Mouse (Mus musculus) liver, embryonic 11.5 days (tissue): ENCODE data around the gene Inha. TPM values are rescaled to one million over a fixed set of nuclear protein-coding genes. Genes with fewer than 3 reads are reported as not detected.

Experiments
- ATAC-seq: fragments of 200-750 bp; cut with Nextera tagmentation; replicated peaks from 2 replicates; pipeline ENCODE4 v1.8.0; 2017; ENCODE audit warnings: moderate number of reproducible peaks, mild to moderate bottlenecking, moderate TSS enrichment, moderate library complexity; ENCODE audit not compliant: low FRiP score
- DNase-seq: peaks from one replicate; pipeline ENCODE4 v3.0.0-alpha.2; 2017; ENCODE audit warnings: low spot score
- H3K27ac ChIP-seq: fragments of 300-500 bp; sonication (generic); 2 replicates; pipeline ENCODE4 v1.5.1; 2014; ENCODE audit warnings: mild to moderate bottlenecking, low read depth, low read length, control low read depth
- H3K27me3 ChIP-seq: fragments of 300-500 bp; sonication (generic); replicated peaks from 2 replicates; pipeline ENCODE4 v1.6.1; 2014; ENCODE audit warnings: low read length, mixed read lengths; ENCODE audit not compliant: control insufficient read depth, insufficient read depth
- H3K36me3 ChIP-seq: fragments of 300-500 bp; sonication (generic); 2 replicates; pipeline ENCODE4 v1.6.1; 2014; ENCODE audit warnings: mild to moderate bottlenecking, low read length, moderate library complexity, mixed read lengths; ENCODE audit not compliant: control insufficient read depth, insufficient read depth
- H3K4me1 ChIP-seq: fragments of 300-500 bp; sonication (generic); replicated peaks from 2 replicates; pipeline ENCODE4 v1.6.1; 2014; ENCODE audit warnings: low read length, mixed read lengths; ENCODE audit not compliant: control insufficient read depth, insufficient read depth
- H3K4me2 ChIP-seq: fragments of 300-500 bp; sonication (generic); 2 replicates; pipeline ENCODE4 v1.6.1; 2014; ENCODE audit warnings: mild to moderate bottlenecking, control low read depth, moderate library complexity
- H3K4me3 ChIP-seq: fragments of 300-500 bp; sonication (generic); 2 replicates; pipeline ENCODE4 v1.5.1; 2014; ENCODE audit warnings: low read depth, low read length, control low read depth
- H3K9ac ChIP-seq: fragments of 300-500 bp; sonication (generic); 2 replicates; pipeline ENCODE4 v1.6.1; 2014; ENCODE audit warnings: low read depth, low read length, control low read depth
- H3K9me3 ChIP-seq: fragments of 300-500 bp; sonication (generic); 2 replicates; pipeline ENCODE4 v1.6.1; 2016; ENCODE audit warnings: low read length, inconsistent platforms, mixed read lengths; ENCODE audit not compliant: control insufficient read depth
- WGBS: fragments of 180-500 bp; shearing (Covaris S2); extraction: QIAGEN DNeasy Blood & Tissue Kit; methylation state at CpG from one replicate; pipeline ENCODE4 v1.1.7; 2014; 5-methylcytosine and 5-hydroxymethylcytosine counted together
- polyA plus RNA-seq: library from polyadenylated mRNA; unstranded; fragments of >200 nt; fragmentation: Nextera tagmentation; extraction: Ambion mirVana; gene quantifications from 2 replicates; pipeline ENCODE4 v1.2.1, GENCODE M21; 2014

Inha gene
- polyA plus RNA-seq = 0.84 and 1.4 TPM in 2 replicates

GRCm38 (mm10) chr1:75507006-75507405 lies at the start of gene Inha:
Inha (plus strand) TSS chr1:75507077.
- Histone ChIP-seq H3K36me3 (no peaks in the 10 kb centered on the region), H3K4me1 (peaks cover 29% of the 10 kb centered on the region), H3K27me3 (peaks cover 55% of the 10 kb centered on the region), H3K27ac (peak within 1 kb of the TSS; percentile 92), H3K4me3 (peak within 1 kb of the TSS; percentile 69), H3K9me3 (no peaks in the 10 kb centered on the region), H3K4me2 (peak within 1 kb of the TSS; percentile 68), H3K9ac (peak within 1 kb of the TSS; percentile 80)
- ATAC-seq = no peak
- DNase-seq = no peak
- 45% methylated on average over 10 of the region's 10 CpGs for WGBS

GRCm38 (mm10) chr1:75457710-75458024 lies 49.2 kb upstream of the Inha start:
- Histone ChIP-seq H3K4me1 (peaks cover 30% of the 10 kb centered on the region), H3K4me3 (peak overlapping the region; percentile 38; the same call in 1 of the 2 replicates), H3K36me3 (no peaks in the 10 kb centered on the region), H3K4me2 (peak overlapping the region; percentile 68), H3K27ac (peak overlapping the region; percentile 64; the same call in 1 of the 2 replicates), H3K9ac (peak overlapping the region; percentile 34; the same call in 1 of the 2 replicates), H3K27me3 (peaks cover 69% of the 10 kb centered on the region), H3K9me3 (no peaks in the 10 kb centered on the region)
- 7% methylated on average over 7 of the region's 10 CpGs for WGBS
- ATAC-seq (no peak), DNase-seq (no peak)

GRCm38 (mm10) chr1:75458025-75458788 lies 48.7 kb upstream of the Inha start:
- H3K4me1 ChIP-seq = peaks cover 34% of the 10 kb centered on the region
- WGBS = 4% methylated on average over 42 of the region's 42 CpGs
- peak overlapping the region; percentile 64 for H3K27ac ChIP-seq
- no peaks in the 10 kb centered on the region for H3K36me3 ChIP-seq
- H3K9ac ChIP-seq = peak overlapping the region; percentile 37
- DNase-seq = peak; percentile 67
- H3K27me3 ChIP-seq = peaks cover 63% of the 10 kb centered on the region
- peak overlapping the region; percentile 68 for H3K4me2 ChIP-seq
- H3K9me3 ChIP-seq = no peaks in the 10 kb centered on the region
- peak overlapping the region; percentile 38 for H3K4me3 ChIP-seq
- ATAC-seq = peak; percentile 35

GRCm38 (mm10) chr1:75458789-75459684 lies 47.8 kb upstream of the Inha start:
- ATAC-seq (no peak), DNase-seq (no peak)
- H3K9me3 ChIP-seq = no peaks in the 10 kb centered on the region
- peak overlapping the region; percentile 68 for H3K4me2 ChIP-seq
- peak overlapping the region; percentile 38 for H3K4me3 ChIP-seq
- H3K27me3 ChIP-seq = peaks cover 55% of the 10 kb centered on the region
- H3K36me3 ChIP-seq = no peaks in the 10 kb centered on the region
- peak overlapping the region; percentile 37; the same call in 1 of the 2 replicates for H3K9ac ChIP-seq
- H3K27ac ChIP-seq = peak overlapping the region; percentile 64
- peaks cover 42% of the 10 kb centered on the region for H3K4me1 ChIP-seq
- 18% methylated on average over 23 of the region's 23 CpGs for WGBS

- ATAC-seq (no peak), DNase-seq (no peak)
- H3K27ac ChIP-seq = no peak overlapping the region
- no peak overlapping the region for H3K4me2 ChIP-seq
- peaks cover 52% of the 10 kb centered on the region for H3K27me3 ChIP-seq
- WGBS = 55% methylated on average over 7 of the region's 7 CpGs
- H3K9ac ChIP-seq = no peak overlapping the region
- H3K4me3 ChIP-seq = no peak overlapping the region
- H3K9me3 ChIP-seq = no peaks in the 10 kb centered on the region
- H3K4me1 ChIP-seq = peaks cover 52% of the 10 kb centered on the region
- no peaks in the 10 kb centered on the region for H3K36me3 ChIP-seq
Observed at GRCm38 (mm10) chr1:75460297-75460696, 46.6 kb upstream of the Inha start.

- peaks cover 43% of the 10 kb centered on the region for H3K4me1 ChIP-seq
- H3K4me3 ChIP-seq = no peak overlapping the region
- peaks cover 44% of the 10 kb centered on the region for H3K27me3 ChIP-seq
- H3K9me3 ChIP-seq = no peaks in the 10 kb centered on the region
- H3K4me2 ChIP-seq = peak overlapping the region; percentile 7; the same call in 1 of the 2 replicates
- no peak overlapping the region for H3K9ac ChIP-seq
- H3K36me3 ChIP-seq = no peaks in the 10 kb centered on the region
- no peak for DNase-seq
- H3K27ac ChIP-seq = peak overlapping the region; percentile 68
- peak; percentile 83 for ATAC-seq
- 21% methylated on average over 1 of the region's 1 CpGs for WGBS
Observed at GRCm38 (mm10) chr1:75462636-75463035, 44.2 kb upstream of the Inha start.

GRCm38 (mm10) chr1:75463652-75464204 lies 43.1 kb upstream of the Inha start:
- H3K4me1 ChIP-seq = peaks cover 33% of the 10 kb centered on the region
- H3K27me3 ChIP-seq = peaks cover 39% of the 10 kb centered on the region
- no peaks in the 10 kb centered on the region for H3K36me3 ChIP-seq
- ATAC-seq (peak; percentile 89), DNase-seq (no peak)
- 48% methylated on average over 5 of the region's 5 CpGs for WGBS
- no peak overlapping the region for H3K9ac ChIP-seq
- no peak overlapping the region for H3K4me3 ChIP-seq
- H3K27ac ChIP-seq = peak overlapping the region; percentile 68
- H3K9me3 ChIP-seq = no peaks in the 10 kb centered on the region
- peak overlapping the region; percentile 48 for H3K4me2 ChIP-seq

GRCm38 (mm10) chr1:75467215-75467927 lies 39.5 kb upstream of the Inha start:
- no peak overlapping the region for H3K4me3 ChIP-seq
- H3K36me3 ChIP-seq = no peaks in the 10 kb centered on the region
- WGBS = 9% methylated on average over 14 of the region's 14 CpGs
- H3K9me3 ChIP-seq = no peaks in the 10 kb centered on the region
- peaks cover 26% of the 10 kb centered on the region for H3K4me1 ChIP-seq
- peak overlapping the region; percentile 12; the same call in 1 of the 2 replicates for H3K4me2 ChIP-seq
- no peak overlapping the region for H3K27ac ChIP-seq
- H3K9ac ChIP-seq = no peak overlapping the region
- DNase-seq (peak; percentile 78), ATAC-seq (peak; percentile 19)
- H3K27me3 ChIP-seq = peaks cover 50% of the 10 kb centered on the region
